Mouse (Mus musculus): ENCODE measurements around the gene Oxsr1. TPM values are rescaled to one million over a fixed set of nuclear protein-coding genes. Genes with fewer than 3 reads are reported as not detected.
A peak's percentile ranks its signal among the peaks of the same experiment; 100 is the strongest.
"Not testable (repeated sequence)": the region's sequence is repeated elsewhere in the genome, so short reads cannot be mapped to it uniquely, and the experiment has no call there.

The Oxsr1 gene
- total RNA-seq, 1 experiment from 2014 or later, result 33.8 TPM

GRCm38 (mm10) chr9:119338350-119338749 lies 16.1 kb upstream of the Oxsr1 start:
- DNase-seq, result no peak

- DNase-seq, result no peak
These were observed 15.6 kb upstream of the Oxsr1 start for GRCm38 (mm10) chr9:119337842-119338241.

- DNase-seq, result no peak
These were observed 13.3 kb upstream of the Oxsr1 start for GRCm38 (mm10) chr9:119335571-119335970.

GRCm38 (mm10) chr9:119334834-119335233 lies 12.6 kb upstream of the Oxsr1 start:
- DNase-seq, result no peak

- DNase-seq, result peak; percentile 70
These were observed 12.1 kb upstream of the Oxsr1 start for GRCm38 (mm10) chr9:119334324-119334723.

GRCm38 (mm10) chr9:119330186-119330963 lies 8.1 kb upstream of the Oxsr1 start:
- peak; percentile 80 for DNase-seq

GRCm38 (mm10) chr9:119328488-119328887 lies 6.3 kb upstream of the Oxsr1 start:
- no peak for DNase-seq

GRCm38 (mm10) chr9:119324130-119324529 lies 1.9 kb upstream of the Oxsr1 start:
- DNase-seq, result no peak

- no peak for DNase-seq
These were observed 1.0 kb upstream of the Oxsr1 start for GRCm38 (mm10) chr9:119323260-119323645.

GRCm38 (mm10) chr9:119321392-119322229 lies 616 bp downstream of the Oxsr1 start:
- DNase-seq, result no peak

GRCm38 (mm10) chr9:119320946-119321345 lies 1.3 kb downstream of the Oxsr1 start:
- no peak for DNase-seq

- no peak for DNase-seq
These were observed 1.8 kb downstream of the Oxsr1 start for GRCm38 (mm10) chr9:119320446-119320845.

GRCm38 (mm10) chr9:119318891-119319290 lies 3.3 kb downstream of the Oxsr1 start:
- DNase-seq, result no peak

GRCm38 (mm10) chr9:119313096-119313495 lies 9.1 kb downstream of the Oxsr1 start:
- DNase-seq, result no peak

- no peak for DNase-seq
These were observed 13.2 kb downstream of the Oxsr1 start for GRCm38 (mm10) chr9:119309067-119309466.

- DNase-seq, result no peak
These were observed 16.4 kb downstream of the Oxsr1 start for GRCm38 (mm10) chr9:119305863-119306262.

GRCm38 (mm10) chr9:119298563-119298962 lies 23.7 kb downstream of the Oxsr1 start:
- no peak for DNase-seq

GRCm38 (mm10) chr9:119297696-119298095 lies 24.5 kb downstream of the Oxsr1 start:
- DNase-seq, result no peak

- DNase-seq, result no peak
These were observed 31.4 kb downstream of the Oxsr1 start for GRCm38 (mm10) chr9:119290791-119291190.

- no peak for DNase-seq
These were observed 41.1 kb downstream of the Oxsr1 start for GRCm38 (mm10) chr9:119280894-119281682.

GRCm38 (mm10) chr9:119278031-119278430 lies 44.2 kb downstream of the Oxsr1 start:
- no peak for DNase-seq

- peak; percentile 35 for DNase-seq
These were observed 45.9 kb downstream of the Oxsr1 start for GRCm38 (mm10) chr9:119276321-119276720.

- DNase-seq, result not testable (repeated sequence)
These were observed 47.4 kb downstream of the Oxsr1 start for GRCm38 (mm10) chr9:119274814-119275213.

Data from adrenal gland, postnatal 14 days (tissue).